Mouse (Mus musculus): ENCODE results near the gene Tanc2.

Gene Tanc2

DNA sequence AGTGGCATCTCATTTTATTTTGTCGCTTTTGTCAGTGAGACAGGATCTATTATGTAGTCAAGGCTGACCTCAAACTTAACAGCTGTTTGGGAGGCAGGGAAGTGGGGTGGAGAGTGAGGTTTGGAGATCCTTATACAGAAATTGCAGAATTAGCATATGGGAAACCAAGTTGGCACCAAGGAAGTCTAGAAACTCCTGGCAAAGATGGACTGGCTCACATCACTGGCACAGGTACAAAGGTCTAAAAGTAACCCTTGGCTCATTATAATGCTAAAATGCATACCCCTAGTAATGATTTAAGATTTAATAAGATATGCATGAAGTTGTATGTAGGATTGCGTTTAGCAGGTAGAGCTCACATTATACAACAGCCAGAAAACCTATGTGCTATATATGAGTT is 58.2 kb downstream of the Tanc2 start:
- in situ Hi-C loops (cut with MboI, MseI) = no loop called here

- in situ Hi-C loops (cut with MboI, MseI) = no loop called here
These were observed 64.8 kb downstream of the Tanc2 start for GRCm38 (mm10) chr11:105654616-105655015.

DNA sequence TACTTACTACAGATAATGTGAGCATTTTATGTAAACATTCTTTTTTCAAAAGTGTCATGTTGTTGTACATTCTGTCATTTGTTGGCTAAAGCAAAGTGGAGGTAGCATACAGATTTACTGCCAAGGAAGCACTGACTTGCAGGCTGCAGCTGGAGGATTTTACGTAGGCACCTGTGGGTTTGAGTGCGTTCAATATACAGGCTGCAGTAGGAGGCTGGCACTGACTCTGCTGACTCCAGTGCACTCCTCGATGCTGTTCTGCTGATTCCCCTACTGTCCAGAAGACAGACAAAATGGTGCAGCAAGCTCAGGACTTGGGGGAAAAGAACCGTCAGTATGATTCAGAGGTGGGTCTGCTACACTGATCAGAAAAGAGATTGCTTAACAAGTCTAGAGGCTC is 65.5 kb downstream of the Tanc2 start:
- in situ Hi-C loops (cut with MboI, MseI) = no loop called here

DNA sequence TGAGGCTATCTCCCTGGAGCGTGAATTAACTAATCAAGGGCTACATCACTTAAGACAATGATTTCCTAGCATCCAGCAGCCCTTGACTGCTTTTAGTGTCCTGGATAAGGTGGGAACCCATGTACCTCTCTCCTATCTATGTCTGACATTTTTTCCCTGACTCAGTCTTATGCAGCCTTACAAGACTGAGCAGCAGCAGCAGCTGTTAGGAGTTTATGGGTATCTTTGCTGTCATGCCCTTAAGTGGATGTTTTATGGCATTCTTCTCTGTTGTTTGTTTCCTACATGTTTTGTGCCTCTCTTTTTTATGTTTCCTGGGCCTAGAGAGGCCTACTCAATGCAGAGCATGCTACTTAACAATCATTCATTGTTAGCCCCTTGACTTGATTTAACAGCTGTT is 78.1 kb downstream of the Tanc2 start:
- in situ Hi-C loops (cut with MboI, MseI) = no loop called here

DNA sequence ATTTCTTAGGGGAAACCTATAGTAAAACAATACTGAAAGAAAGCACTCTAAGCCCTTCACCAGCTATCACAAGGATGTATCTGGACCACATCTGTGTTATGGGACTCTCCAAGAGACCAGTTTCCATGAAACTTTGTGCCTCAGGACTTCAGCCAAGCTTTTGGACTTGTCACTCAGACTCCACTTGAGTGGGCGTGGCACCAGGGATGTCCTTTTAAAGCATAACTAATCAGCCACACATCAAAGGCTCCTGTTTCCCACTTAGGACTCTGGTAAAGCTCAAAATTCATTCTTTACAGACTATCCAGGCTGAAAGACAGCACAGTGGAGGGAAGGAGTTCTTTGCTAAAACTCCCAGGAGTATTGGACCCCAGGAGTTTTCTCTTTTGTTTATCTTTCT is 89.2 kb downstream of the Tanc2 start:
- in situ Hi-C loops (cut with MboI, MseI) = no loop called here

DNA sequence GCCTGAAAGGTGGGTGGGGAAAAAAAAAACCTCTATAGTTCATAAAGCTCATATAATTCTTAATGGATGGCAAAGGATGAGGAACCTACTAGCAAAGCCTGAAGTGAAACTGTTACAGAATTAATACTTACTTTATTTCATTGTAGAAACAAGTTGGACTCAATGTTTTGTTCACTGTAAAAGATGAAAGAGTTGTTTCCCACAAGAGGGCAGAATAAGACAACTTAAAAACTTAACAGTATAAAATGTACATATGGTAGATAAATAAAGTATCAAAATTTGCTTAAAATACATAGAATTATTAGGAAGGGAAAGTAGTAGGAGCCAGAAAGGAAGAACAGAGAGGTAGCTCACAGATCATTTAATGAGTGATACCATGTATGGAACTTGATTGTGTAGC is 95.0 kb downstream of the Tanc2 start:
- in situ Hi-C loops (cut with MboI, MseI) = no loop called here

DNA sequence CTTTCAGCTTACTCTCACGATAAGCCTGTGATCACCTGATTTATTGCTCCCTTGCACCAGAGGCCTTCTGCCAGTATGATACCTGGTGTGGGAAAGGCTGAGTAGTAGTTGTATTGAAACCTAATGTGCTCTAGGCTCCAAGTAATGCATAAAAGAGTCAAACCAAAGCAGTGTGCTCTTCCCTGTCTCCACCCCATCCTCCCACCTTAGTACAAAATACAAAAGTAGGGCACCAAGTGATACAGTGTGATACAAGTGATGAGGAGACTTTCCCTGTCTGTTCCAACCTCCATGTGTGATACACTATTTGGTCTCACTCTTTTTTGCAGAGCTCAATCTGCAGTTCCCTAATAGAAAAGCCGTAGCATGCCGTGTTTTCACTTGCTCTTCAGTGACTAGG is 110.7 kb downstream of the Tanc2 start:
- in situ Hi-C loops (cut with MboI, MseI) = no loop called here

DNA sequence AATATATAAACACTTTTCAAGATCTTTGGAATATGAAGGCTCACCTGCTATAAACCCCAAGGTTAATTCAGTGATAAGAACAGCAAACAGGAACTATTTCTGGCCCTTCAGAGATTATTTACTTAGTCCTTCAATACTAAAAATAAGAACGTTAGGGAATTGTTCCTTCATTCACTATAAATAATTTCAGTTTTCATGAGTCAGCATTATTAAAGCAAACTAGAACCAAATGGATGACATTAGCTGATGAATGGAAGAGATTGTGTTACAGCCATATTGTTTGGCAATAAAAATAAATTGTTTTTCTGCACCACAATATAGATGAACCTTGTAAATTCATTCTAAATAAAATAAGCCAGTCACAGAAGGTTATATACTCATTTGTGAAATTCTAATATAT is 129.9 kb downstream of the Tanc2 start:
- in situ Hi-C loops (cut with MboI, MseI) = no loop called here

GRCm38 (mm10) chr11:105731541-105731940 is 141.8 kb downstream of the Tanc2 start:
- in situ Hi-C loops (cut with MboI, MseI) = no loop called here

- in situ Hi-C loops (cut with MboI, MseI) = no loop called here
These were observed 142.3 kb downstream of the Tanc2 start for GRCm38 (mm10) chr11:105731989-105732531.

DNA sequence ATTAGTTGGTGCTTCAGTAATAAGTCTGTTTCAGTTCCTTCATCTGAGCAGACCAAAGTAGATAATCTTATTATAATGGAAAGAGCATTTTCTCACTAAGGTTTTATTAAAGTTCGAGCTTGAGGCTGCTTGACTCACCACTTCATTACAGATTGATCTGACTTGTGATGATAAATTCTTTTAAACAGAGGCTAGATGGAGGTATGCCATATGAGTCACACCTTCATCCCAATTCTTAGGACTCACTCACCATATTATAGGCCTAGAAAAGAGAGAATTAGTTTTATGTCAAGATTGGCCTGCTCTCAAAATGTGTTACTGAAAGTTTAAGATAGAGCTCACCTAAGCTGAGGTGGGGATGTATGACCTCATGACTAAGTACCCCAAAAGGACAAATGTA is 153.4 kb downstream of the Tanc2 start:
- in situ Hi-C loops (cut with MboI, MseI) = no loop called here

DNA sequence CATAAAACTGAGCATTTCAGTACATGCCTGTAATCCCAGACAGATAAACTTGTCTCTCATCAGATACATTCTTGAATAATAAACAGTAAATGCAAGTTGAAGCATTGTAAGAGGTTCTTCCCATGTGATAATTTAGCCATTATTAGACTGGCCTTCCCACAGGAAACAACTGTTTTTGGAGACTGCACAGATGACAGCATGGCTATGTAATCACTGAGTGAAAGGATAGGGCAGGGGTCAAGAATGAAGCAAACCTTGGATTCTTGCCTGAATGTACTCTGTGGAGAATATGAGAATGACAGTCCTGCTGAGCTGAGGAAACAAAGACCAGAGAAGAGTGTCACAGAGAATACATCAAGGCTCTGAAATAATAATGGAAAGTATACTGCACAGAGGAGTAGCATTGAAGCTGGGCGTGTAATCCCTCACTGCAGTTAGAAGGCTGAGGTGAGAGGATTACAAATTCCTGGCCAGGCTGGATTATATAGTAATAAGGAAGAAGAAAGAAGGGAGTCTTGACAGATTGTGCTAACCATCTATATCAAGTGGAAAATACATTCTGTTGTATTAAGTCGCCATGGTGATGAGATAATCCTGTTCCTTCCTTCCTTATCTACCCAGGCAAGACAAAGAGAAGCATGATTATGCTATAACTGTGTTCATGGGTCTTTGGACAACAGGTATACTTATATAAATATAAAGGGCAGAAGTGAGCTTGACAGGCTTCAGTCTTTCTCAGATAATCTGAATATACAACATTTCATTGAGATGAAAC is 159.7 kb downstream of the Tanc2 start:
- in situ Hi-C loops (cut with MboI, MseI) = no loop called here

DNA sequence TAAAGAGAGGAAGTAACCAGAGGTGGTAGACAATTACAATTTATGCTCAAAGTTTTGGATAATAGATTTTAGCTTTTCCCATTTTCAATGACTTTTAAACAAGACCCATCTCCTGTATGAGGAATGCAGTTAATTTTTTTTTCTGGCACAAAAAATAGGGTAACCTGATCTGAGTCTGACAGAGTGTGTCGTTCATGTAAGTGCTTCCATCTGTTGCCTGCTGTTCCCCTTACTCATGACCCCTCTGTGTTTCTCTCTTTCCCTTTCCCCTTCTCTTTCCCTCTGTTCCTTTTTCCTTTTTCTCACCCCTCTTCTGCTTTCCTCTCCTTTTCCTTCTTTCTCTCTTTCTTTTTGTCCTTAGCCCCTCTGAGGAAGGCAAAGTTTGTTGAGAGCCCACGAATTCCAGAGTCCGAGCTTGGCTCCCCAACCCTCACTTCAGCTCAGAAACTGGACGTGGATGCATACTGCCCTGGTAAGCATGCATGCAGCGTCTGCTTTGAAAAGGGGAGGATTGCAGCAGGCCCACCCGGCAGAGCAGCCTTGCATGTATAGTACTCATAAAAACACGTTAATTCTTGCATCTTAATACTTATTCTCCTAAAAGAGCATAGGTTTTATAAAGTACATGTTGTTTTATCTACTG is 168.9 kb downstream of the Tanc2 start:
- in situ Hi-C loops (cut with MboI, MseI) = no loop called here

DNA sequence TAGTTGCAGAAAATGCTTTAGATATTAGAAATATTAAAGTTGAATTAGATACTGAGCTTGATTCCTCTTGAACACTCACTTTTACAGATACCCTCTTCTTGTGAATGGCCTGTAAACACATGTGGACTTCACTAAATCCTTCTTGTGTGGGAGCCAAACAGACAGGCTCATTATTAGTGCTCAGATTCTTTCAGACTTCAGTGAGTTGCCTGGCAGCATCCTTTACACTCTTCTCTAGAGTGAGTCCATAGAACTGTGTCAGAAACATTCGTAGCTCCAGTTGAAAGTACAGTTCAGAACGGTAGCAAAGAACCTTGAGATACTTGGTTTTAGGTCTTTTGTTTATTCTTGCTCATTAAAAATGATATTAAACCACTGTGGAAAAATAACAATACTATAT is 169.6 kb downstream of the Tanc2 start:
- in situ Hi-C loops (cut with MboI, MseI) = no loop called here

- in situ Hi-C loops (cut with MboI, MseI) = no loop called here
These were observed 170.6 kb downstream of the Tanc2 start for GRCm38 (mm10) chr11:105760346-105760745.

DNA sequence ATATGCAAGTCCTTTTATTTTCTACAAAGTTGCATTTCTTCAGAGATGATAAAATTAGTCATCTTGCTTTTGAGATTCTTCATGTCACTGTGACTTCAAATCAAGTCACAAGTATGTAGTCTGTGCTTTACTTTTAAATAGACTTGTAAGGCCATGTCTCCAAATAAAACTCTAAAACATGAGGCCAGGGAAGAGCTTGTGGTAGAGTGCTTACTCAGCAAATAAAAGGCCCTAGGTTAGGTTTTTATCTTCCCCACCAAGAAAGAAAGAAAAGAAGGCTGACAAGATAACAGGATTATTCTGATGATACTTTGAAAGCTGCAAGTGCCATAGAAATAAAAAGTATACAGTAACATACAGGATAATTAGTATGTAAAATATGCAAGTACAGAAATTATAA is 188.0 kb downstream of the Tanc2 start:
- in situ Hi-C loops (cut with MboI, MseI) = no loop called here

DNA sequence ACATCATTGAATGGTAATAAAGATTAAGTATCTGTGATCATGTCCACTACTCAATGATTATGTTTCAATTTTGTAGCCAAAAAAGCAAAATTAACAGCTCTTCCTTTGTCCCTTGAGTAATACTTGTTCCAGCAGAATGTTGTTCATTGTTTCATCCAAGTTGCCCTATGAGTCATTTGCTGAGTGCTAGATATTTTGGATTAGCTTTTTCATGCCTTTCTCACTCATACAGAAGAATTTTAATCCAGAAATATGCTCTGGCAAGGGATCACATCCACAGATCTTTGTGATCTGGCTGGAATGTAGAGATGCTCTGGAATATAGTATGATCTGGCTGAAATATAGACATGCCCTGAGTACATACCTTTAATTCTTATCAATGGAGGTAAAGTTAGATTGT is 202.7 kb downstream of the Tanc2 start:
- in situ Hi-C loops (cut with MboI, MseI) = no loop called here

DNA sequence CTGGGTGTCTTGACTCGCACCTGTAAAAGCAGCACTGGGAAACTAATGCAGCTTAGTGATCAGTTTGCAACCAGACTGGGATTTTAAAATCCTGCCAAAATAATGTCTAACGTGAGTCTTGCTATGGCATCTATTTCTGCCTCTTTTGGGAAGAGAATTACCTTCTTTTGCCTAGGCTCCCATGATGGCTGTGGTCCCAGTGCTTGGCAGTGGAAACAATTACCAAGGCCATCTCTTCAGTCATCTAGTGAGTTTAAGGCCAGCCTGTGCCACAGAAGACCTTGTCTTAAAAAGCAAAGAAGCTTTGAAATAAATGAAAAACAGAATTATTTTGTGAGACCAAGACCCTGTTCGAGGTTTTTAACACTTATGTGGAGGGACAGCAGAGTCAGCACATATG is 213.9 kb downstream of the Tanc2 start:
- in situ Hi-C loops (cut with MboI, MseI) = no loop called here

DNA sequence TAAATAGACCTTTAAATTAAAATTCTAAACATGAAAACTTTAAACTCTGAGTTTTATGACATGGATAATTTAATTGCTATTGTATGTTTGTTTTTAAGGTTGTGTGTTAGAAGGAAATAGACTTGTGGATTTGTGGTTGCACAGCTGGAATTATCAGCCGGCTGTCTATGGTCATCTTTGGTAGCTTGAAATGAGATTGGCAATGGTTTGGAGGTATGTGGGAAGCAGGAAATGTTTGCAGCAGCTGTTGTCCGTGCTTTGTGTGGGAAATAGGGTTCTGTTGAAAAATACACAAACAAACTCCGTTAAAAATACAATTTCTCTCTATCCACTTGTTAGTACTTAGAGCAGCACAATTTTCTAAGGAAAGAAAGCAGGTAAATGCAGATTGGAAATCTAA is 215.0 kb downstream of the Tanc2 start:
- in situ Hi-C loops (cut with MboI, MseI) = no loop called here

DNA sequence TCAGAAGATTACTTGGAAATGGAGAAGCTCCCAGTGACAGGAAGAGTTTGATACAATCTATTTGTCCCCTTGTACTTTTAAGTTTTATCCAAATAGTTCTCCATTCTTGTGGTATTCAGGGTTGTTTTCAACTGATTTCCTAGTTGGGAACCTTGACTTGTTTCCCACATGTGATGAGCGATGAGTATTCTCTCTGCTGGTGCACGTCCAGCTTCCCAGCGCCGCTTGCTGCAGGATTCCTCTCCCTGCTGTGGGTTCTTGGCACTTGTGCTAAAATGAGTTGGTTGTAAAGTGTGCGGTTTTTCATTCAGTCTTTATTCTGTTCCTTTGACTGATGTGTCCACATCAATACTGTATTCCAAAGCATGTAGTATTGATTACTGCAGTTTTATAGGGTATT is 217.3 kb downstream of the Tanc2 start:
- in situ Hi-C loops (cut with MboI, MseI) = no loop called here

- in situ Hi-C loops (cut with MboI, MseI) = no loop called here
These were observed 233.5 kb downstream of the Tanc2 start for GRCm38 (mm10) chr11:105823246-105823645.

DNA sequence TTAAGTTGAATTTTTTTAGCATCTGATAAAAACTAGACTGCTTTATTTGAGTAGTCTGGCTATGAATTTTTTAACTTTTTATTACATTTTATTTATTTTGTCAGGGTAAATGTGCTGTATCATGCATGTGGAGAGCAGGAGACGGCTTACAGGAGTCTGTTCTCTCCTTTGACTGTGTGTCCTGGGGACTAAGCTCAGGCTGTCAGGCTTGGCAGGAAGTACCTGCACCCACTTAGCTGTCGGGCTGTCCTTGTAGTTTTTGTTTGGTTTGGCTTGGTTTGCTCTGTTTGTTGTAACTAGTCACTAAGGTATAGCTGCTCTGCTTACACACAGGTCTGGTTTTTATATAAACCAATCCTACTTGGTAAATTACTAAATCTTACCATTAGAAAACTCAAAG is 234.0 kb downstream of the Tanc2 start:
- in situ Hi-C loops (cut with MboI, MseI) = no loop called here

GRCm38 (mm10) chr11:105828175-105828574 is 238.4 kb downstream of the Tanc2 start:
- in situ Hi-C loops (cut with MboI, MseI) = no loop called here

Data from T-helper 1 cell (primary cell).